Mouse (Mus musculus) intestine, embryonic 15.5 days (tissue): ENCODE data around the gene A630010A05Rik. TPM values are rescaled to one million over a fixed set of nuclear protein-coding genes. Genes with fewer than 3 reads are reported as not detected.
"Not testable (repeated sequence)": the region's sequence is repeated elsewhere in the genome, so short reads cannot be mapped to it uniquely, and the experiment has no call there.

Experiments
- ATAC-seq: fragments of 200-750 bp; cut with Nextera tagmentation; 2 replicates; pipeline ENCODE4 v1.8.0; 2017; ENCODE audit warnings: moderate TSS enrichment, moderate library complexity
- H3K27ac ChIP-seq: fragments of 300-500 bp; sonication (generic); 2 replicates; pipeline ENCODE4 v1.5.1; 2015; ENCODE audit warnings: mild to moderate bottlenecking, inconsistent platforms
- H3K27me3 ChIP-seq: fragments of 300-500 bp; sonication (generic); replicated peaks from 2 replicates; pipeline ENCODE4 v1.6.1; 2015; ENCODE audit warnings: inconsistent platforms
- H3K36me3 ChIP-seq: fragments of 300-500 bp; sonication (generic); 2 replicates; pipeline ENCODE4 v1.6.1; 2015; ENCODE audit warnings: inconsistent platforms
- H3K4me1 ChIP-seq: fragments of 300-500 bp; sonication (generic); replicated peaks from 2 replicates; pipeline ENCODE4 v1.6.1; 2015; ENCODE audit warnings: inconsistent platforms
- H3K4me2 ChIP-seq: fragments of 300-500 bp; sonication (generic); replicated peaks from 2 replicates; pipeline ENCODE4 v1.6.1; 2015; ENCODE audit warnings: mild to moderate bottlenecking, inconsistent platforms
- H3K4me3 ChIP-seq: fragments of 300-500 bp; sonication (generic); replicated peaks from 2 replicates; pipeline ENCODE4 v1.5.1; 2015; ENCODE audit warnings: inconsistent platforms
- H3K9ac ChIP-seq: fragments of 300-500 bp; sonication (generic); 2 replicates; pipeline ENCODE4 v1.6.1; 2015; ENCODE audit warnings: inconsistent platforms
- H3K9me3 ChIP-seq: fragments of 300-500 bp; sonication (generic); 2 replicates; pipeline ENCODE4 v1.6.1; 2016; ENCODE audit warnings: inconsistent platforms
- WGBS: fragments of 180-500 bp; shearing (Covaris S2); methylation state at CpG from one replicate; pipeline ENCODE4 v1.1.7; 2015; 5-methylcytosine and 5-hydroxymethylcytosine counted together
- polyA plus RNA-seq: library from polyadenylated mRNA; unstranded; fragments of >200 nt; fragmentation: Nextera tagmentation; extraction: Ambion mirVana; gene quantifications from 2 replicates; pipeline ENCODE4 v1.2.1, GENCODE M21; 2015

The A630010A05Rik gene
- polyA plus RNA-seq: not detected in 2 replicates

DNA sequence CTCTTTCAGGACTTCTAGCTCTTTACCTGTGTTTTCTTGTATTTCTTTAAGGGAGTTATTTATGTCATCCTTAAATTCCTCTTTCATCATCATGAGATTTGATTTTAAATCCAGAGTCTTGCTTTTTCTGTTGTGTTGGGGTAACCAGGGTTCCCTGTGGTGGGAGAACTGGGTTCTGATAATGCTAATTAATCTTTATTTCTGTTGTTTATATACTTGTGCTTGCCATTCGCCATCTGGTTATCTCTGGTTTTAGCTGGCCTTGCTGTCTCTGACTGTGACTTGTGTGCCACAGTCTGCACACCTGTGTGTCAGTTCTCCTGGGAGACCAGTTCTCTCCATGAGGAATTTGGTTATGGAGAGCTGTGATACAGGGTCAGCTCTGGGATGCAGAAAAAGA lies at the start of gene A630010A05Rik:
A630010A05Rik (plus strand) TSS at position 301 of the 400 bp plus-strand sequence.
- Histone ChIP-seq H3K9ac (no peak within 1 kb of the TSS), H3K4me2 (no peak within 1 kb of the TSS), H3K4me3 (no peak within 1 kb of the TSS), H3K27ac (no peak within 1 kb of the TSS), H3K4me1 (no peaks in the 10 kb centered on the region), H3K9me3 (no peaks in the 10 kb centered on the region), H3K36me3 (no peaks in the 10 kb centered on the region), H3K27me3 (no peaks in the 10 kb centered on the region)
- 87% methylated on average over 1 of the region's 1 CpGs for WGBS
- ATAC-seq: no peak

DNA sequence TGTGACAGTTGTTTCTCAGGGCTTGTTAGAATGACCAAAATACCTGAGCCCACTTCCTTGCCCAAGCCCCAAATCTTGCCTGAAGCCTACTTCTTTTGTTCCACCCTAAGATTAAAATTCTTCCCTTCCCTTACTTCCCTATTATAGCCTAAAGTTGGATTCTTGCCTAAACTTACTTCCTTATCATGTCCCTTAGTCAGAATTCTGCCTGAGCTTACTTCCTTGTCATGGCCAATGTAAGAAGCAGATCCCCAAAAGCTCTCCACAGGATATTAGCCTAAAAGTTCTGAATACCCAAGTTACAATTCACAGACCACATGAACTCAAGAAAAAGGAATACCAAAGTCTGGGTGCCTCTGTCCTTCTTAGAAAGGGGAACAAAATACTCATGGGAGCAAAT lies 26.4 kb upstream of the A630010A05Rik start:
- Histone ChIP-seq H3K4me2 (no peak overlapping the region), H3K27ac (no peak overlapping the region), H3K36me3 (no peaks in the 10 kb centered on the region), H3K9ac (no peak overlapping the region), H3K27me3 (no peaks in the 10 kb centered on the region), H3K4me3 (no peak overlapping the region), H3K4me1 (no peaks in the 10 kb centered on the region), H3K9me3 (no peaks in the 10 kb centered on the region)
- ATAC-seq: no peak

- not testable (repeated sequence) for H3K27me3 ChIP-seq, H3K4me2 ChIP-seq, H3K9me3 ChIP-seq, H3K9ac ChIP-seq, H3K36me3 ChIP-seq, H3K27ac ChIP-seq, H3K4me3 ChIP-seq, ATAC-seq, H3K4me1 ChIP-seq
- 61% methylated on average over 1 of the region's 1 CpGs for WGBS
Observed at GRCm38 (mm10) chr16:14557191-14557590, 4.9 kb upstream of the A630010A05Rik start.

Other genes starting within 250 kb of the A630010A05Rik start
- gene Fopnl, start 244.9 kb upstream of the A630010A05Rik start, polyA plus RNA-seq: 120 and 127 TPM in 2 replicates
- gene Abcc1, start 200.8 kb upstream of the A630010A05Rik start, polyA plus RNA-seq: 8.3 and 9.2 TPM in 2 replicates